Mouse (Mus musculus): ENCODE data around the gene LTO1.

- TF ChIP-seq EP300 (IDR thresholded peaks at IDR 0.05): no peak
- TF ChIP-seq CTCF (IDR thresholded peaks at IDR 0.05): no peak
Observed at GRCm38 (mm10) chr7:144911121-144911520, 3.8 kb upstream of the LTO1 start.
